1 mouse cellular context compared by ENCODE assay signal in the genomic region with DNA sequence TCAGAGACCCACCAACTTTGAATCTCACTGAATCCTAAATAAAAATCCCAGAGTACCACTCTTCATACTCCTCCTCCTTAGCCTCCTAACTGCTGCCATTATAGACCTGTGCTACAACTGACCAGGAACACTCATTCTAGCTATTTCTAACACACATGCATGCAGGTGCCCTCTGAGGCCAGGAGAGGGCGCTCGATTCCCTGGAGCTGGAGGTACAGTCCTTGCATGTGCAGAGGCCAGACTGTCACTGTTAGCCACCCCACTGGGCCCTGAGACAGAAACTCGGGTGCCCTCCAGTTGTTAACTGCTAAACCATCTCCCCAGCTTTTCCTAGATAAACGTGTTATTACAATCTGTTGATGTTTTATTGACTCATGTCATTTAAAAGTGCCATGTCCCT.
TF ChIP-seq lines count a peak whose summit lies in the region.

No protein-coding gene starts in this region.

TF ChIP-seq in MEL, 35 proteins besides CTCF, POLR2A, EP300 and RAD21 (continued from another document):
- TF ChIP-seq RCOR1 (IDR thresholded peaks at IDR 0.05; ENCODE audit: low read depth, low read length) (no peak), MAFK (IDR thresholded peaks at IDR 0.05; ENCODE audit: borderline replicate concordance, low read depth, low read length) (no peak), ZKSCAN1 (IDR thresholded peaks at IDR 0.05; ENCODE audit: low read depth, low read length) (no peak), KAT2A (conservative IDR thresholded peaks at IDR 0.05; ENCODE audit: low read depth, low read length) (no peak), MXI1 (IDR thresholded peaks at IDR 0.05; ENCODE audit: low read depth, low read length) (peak; percentile 59), NELFE (IDR thresholded peaks at IDR 0.05; ENCODE audit: low read depth, low read length) (no peak), MYB (IDR thresholded peaks at IDR 0.05; ENCODE audit: low read depth, low read length) (no peak), ZNF384 (IDR thresholded peaks at IDR 0.05; ENCODE audit: low read depth, low read length) (no peak), POLR2AphosphoS2 (IDR thresholded peaks at IDR 0.05; ENCODE audit: low read length) (no peak), JUND (IDR thresholded peaks at IDR 0.05; ENCODE audit: low read depth, low read length) (no peak), ELF1 (IDR thresholded peaks at IDR 0.05; ENCODE audit: low read depth, low read length) (no peak), MYC (IDR thresholded peaks at IDR 0.05; ENCODE audit: low read depth, low read length) (peak; percentile 71), POLR2AphosphoS5 (IDR thresholded peaks at IDR 0.05; ENCODE audit: borderline replicate concordance, low read depth, low read length) (no peak), TAL1 (IDR thresholded peaks at IDR 0.05; ENCODE audit: low read length) (no peak), CHD2 (IDR thresholded peaks at IDR 0.05; ENCODE audit: low read length) (no peak), USF2 (IDR thresholded peaks at IDR 0.05; ENCODE audit: borderline replicate concordance in 1 of 2, insufficient read depth in 1 of 2, low read depth in 1 of 2, low read length in 2 of 2) (no peak), TCF12 (IDR thresholded peaks at IDR 0.05; ENCODE audit: low read depth, low read length) (no peak), ETS1 (IDR thresholded peaks at IDR 0.05; ENCODE audit: low read depth, low read length) (no peak)
